Mouse (Mus musculus) intestine, embryonic 14.5 days (tissue): ENCODE results near the gene Themis2. TPM values are rescaled to one million over a fixed set of nuclear protein-coding genes. Genes with fewer than 3 reads are reported as not detected.
"Not testable (repeated sequence)": the region's sequence is repeated elsewhere in the genome, so short reads cannot be mapped to it uniquely, and the experiment has no call there.

Experiments
- ATAC-seq: fragments of 200-750 bp; cut with Nextera tagmentation; replicated peaks from 2 replicates; pipeline ENCODE4 v1.8.0; 2017; ENCODE audit warnings: low read depth, moderate number of reproducible peaks, moderate TSS enrichment, moderate library complexity; ENCODE audit not compliant: low FRiP score, low TSS enrichment
- DNase-seq: peaks from one replicate; pipeline ENCODE4 v3.0.0-alpha.2; 2018; ENCODE audit warnings: low spot score
- H3K27ac ChIP-seq: fragments of 300-500 bp; sonication (generic); 2 replicates; pipeline ENCODE4 v1.5.1; 2014; ENCODE audit warnings: low read depth, mild to moderate bottlenecking, control low read depth
- H3K27me3 ChIP-seq: fragments of 300-500 bp; sonication (generic); replicated peaks from 2 replicates; pipeline ENCODE4 v1.6.1; 2014; ENCODE audit warnings: low read length, control low read depth; ENCODE audit not compliant: control insufficient read depth, insufficient read depth
- H3K36me3 ChIP-seq: fragments of 300-500 bp; sonication (generic); 2 replicates; pipeline ENCODE4 v1.6.1; 2014; ENCODE audit warnings: low read length, control low read depth; ENCODE audit not compliant: control insufficient read depth, insufficient read depth
- H3K4me1 ChIP-seq: fragments of 300-500 bp; sonication (generic); replicated peaks from 2 replicates; pipeline ENCODE4 v1.6.1; 2014; ENCODE audit warnings: low read length, control low read depth, mixed read lengths; ENCODE audit not compliant: control insufficient read depth, insufficient read depth
- H3K4me2 ChIP-seq: fragments of 300-500 bp; sonication (generic); 2 replicates; pipeline ENCODE4 v1.6.1; 2014; ENCODE audit warnings: low read length
- H3K4me3 ChIP-seq: fragments of 300-500 bp; sonication (generic); 2 replicates; pipeline ENCODE4 v1.5.1; 2014; ENCODE audit warnings: low read depth, low read length, control low read depth, mixed read lengths
- H3K9ac ChIP-seq: fragments of 300-500 bp; sonication (generic); 2 replicates; pipeline ENCODE4 v1.6.1; 2014; ENCODE audit warnings: mild to moderate bottlenecking, low read length
- H3K9me3 ChIP-seq: fragments of 300-500 bp; sonication (generic); 2 replicates; pipeline ENCODE4 v1.6.1; 2016; ENCODE audit warnings: low read length, control low read depth; ENCODE audit not compliant: control insufficient read depth
- WGBS: fragments of 180-500 bp; shearing (Covaris S2); extraction: QIAGEN DNeasy Blood & Tissue Kit; methylation state at CpG from one replicate; pipeline ENCODE4 v1.1.7; 2014; 5-methylcytosine and 5-hydroxymethylcytosine counted together
- polyA plus RNA-seq: library from polyadenylated mRNA; unstranded; fragments of >200 nt; fragmentation: Nextera tagmentation; extraction: Ambion mirVana; gene quantifications from 2 replicates; pipeline ENCODE4 v1.2.1, GENCODE M21; 2014

Gene Themis2
- polyA plus RNA-seq, 1 experiment from 2014 or later: 2.0 TPM

DNA sequence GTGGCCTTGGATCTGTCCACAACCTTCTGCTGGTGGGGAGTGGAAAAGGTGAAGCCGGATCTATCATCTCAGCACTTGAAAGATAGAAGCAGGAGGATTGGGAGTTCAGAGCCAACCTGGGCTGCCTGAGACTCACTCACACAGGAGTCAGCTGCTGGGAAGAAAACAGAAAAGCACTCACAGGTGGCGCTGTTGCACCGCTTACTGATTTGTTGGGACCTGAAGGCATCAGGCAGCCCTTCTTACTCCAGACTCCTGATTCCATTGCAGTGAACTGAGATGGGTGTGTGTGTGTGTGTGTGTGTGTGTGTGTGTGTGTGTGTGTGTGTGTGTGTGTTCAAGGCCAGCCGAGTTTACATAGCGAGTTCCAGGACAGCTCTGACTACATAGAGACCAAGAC, 19.4 kb downstream of the Themis2 start:
- Histone ChIP-seq H3K4me2 (no peak overlapping the region), H3K27me3 (no peaks in the 10 kb centered on the region), H3K4me3 (no peak overlapping the region), H3K36me3 (peaks cover 78% of the 10 kb centered on the region), H3K27ac (no peak overlapping the region), H3K9me3 (no peaks in the 10 kb centered on the region), H3K9ac (no peak overlapping the region), H3K4me1 (no peaks in the 10 kb centered on the region)
- no peak for ATAC-seq
- DNase-seq: peak; percentile 83
- 84% methylated on average over 5 of the region's 5 CpGs for WGBS

DNA sequence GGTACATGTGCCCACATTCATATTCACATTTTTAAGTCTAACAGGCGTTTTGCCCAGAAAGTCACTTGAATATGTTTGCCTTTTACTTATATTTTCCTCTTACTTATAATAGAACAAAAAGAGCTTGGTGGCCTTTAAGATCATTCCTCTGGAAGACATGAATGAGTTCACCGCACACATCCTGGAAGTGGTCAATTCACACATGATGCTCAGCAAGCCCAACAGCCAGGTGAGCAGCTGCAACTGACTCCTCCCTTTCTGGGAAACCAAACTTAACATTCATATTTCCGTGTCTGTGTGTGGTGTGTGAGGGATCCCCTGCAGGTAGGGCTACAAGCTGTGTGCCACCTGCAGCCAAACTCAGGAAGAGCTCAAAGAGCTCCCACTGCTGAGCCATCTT, 21.3 kb downstream of the Themis2 start:
- no peak for DNase-seq
- no peak for ATAC-seq
- 81% methylated on average over 3 of the region's 3 CpGs for WGBS

GRCm38 (mm10) chr4:132771776-132772175, 24.4 kb downstream of the Themis2 start:
- Histone ChIP-seq H3K9ac (no peak overlapping the region), H3K4me3 (no peak overlapping the region), H3K36me3 (peaks cover 67% of the 10 kb centered on the region), H3K27ac (no peak overlapping the region), H3K4me1 (no peaks in the 10 kb centered on the region; the same call in 1 of the 2 replicates), H3K9me3 (no peaks in the 10 kb centered on the region), H3K27me3 (no peaks in the 10 kb centered on the region), H3K4me2 (no peak overlapping the region)
- 90% methylated on average over 9 of the region's 9 CpGs for WGBS
- ATAC-seq (no peak), DNase-seq (no peak)

More for the DNA sequence above, 21.3 kb downstream of the Themis2 start:
- no peaks in the 10 kb centered on the region for H3K27me3 ChIP-seq
- no peaks in the 10 kb centered on the region for H3K9me3 ChIP-seq
- H3K36me3 ChIP-seq: peaks cover 95% of the 10 kb centered on the region
- no peak overlapping the region for H3K4me3 ChIP-seq
- H3K9ac ChIP-seq: no peak overlapping the region
- H3K4me2 ChIP-seq: no peak overlapping the region
- H3K4me1 ChIP-seq: no peaks in the 10 kb centered on the region
- H3K27ac ChIP-seq: no peak overlapping the region

DNA sequence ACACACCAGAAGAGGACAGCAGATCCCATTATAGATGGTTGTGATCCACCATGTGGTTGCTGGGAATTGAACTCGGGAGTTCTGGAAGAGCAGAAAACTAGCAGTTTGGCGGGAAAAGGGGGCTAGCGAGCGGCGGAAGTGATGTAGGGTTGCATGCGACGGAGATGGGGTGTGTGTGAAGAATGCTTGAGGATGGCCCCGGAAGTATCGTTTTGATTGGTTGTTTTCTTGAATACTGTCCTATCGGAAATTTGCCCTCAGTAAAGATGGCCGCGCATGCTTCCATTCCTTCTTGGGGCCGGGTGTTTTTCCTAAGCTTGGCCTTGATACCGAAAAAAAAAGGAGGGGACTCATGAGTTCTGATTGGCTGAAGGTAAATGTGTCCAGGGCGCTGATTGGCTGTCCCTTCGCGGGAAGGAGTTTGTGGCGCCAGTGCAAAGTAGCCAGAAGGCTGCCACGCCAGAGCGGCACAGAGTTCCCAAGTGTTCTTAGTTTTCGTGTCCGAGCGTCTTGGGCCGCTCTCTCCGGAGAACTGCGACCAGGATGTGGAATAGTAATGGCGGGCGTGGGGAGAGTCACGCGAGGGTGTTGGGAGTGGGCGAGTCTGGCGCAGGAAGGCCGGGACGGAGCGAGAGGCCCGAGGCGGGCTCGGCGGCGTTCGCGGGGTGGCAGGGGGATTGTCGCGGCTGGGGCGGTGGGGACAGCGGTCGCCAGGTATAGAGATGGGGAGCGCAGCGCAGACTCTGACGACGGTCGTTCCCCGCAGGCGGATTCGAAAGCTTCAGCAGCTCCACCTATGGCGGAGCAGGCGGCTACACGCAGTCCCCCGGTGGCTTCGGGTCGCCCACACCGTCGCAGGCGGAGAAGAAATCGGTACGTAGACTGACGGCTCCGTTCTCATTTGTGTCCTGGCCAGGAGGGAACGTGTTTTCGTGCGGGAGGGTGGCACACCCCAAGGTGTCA, 28.0 kb downstream of the Themis2 start, which contains the start of gene Rpa2:
Gene Rpa2, plus strand, starts transcription at position 419 of the 963 bp plus-strand sequence.
- Histone ChIP-seq H3K27ac (peak within 1 kb of the TSS; percentile 77), H3K27me3 (no peaks in the 10 kb centered on the region), H3K4me2 (peak within 1 kb of the TSS; percentile 70), H3K9ac (peak within 1 kb of the TSS; percentile 82), H3K4me3 (peak within 1 kb of the TSS; percentile 83), H3K4me1 (no peaks in the 10 kb centered on the region; the same call in 1 of the 2 replicates), H3K9me3 (no peaks in the 10 kb centered on the region), H3K36me3 (peaks cover 31% of the 10 kb centered on the region)
- peak; percentile 99 for DNase-seq
- peak; percentile 95 for ATAC-seq
- under 1% methylated on average over 71 of the region's 71 CpGs for WGBS

DNA sequence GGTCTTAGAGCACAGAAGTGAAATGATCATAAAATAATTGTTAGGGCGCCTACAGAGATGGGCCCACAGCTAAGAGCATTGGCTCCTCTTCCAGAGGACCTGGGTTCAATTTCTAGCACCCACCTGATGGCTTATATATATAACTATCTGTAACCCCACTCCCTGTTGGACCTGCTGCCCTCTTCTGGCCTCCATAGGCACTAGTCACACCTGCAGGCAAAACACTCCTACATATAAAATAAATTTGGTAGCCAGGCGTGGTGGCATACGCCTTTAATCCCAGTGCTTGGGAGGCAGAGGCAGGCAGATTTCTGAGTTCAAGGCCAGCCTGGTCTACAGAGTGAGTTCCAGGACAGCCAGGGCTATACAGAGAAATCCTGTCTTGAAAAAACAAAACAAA, 33.1 kb downstream of the Themis2 start:
- WGBS: 85% methylated on average over 3 of the region's 3 CpGs
- not testable (repeated sequence) for ATAC-seq, H3K27me3 ChIP-seq, DNase-seq, H3K9ac ChIP-seq, H3K36me3 ChIP-seq, H3K4me2 ChIP-seq, H3K9me3 ChIP-seq, H3K27ac ChIP-seq, H3K4me1 ChIP-seq, H3K4me3 ChIP-seq

DNA sequence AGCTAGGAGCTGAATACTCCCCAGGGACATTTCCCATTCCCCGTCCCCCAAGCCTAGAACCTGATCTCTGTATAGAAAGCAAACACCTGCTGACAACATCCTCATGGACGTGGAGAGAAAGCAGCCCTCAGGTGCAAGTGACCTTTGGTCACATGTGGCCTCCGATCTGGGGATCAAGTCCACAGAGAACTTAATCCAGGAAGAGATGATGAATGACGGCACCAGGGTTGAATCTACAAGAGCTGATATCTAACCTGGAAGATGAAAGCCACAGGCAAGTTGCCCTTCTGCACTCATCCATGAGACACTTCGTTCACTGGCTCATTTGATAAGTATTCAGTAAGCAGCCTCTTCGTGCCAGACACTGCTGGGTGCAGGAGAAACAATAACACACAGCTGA, 33.6 kb downstream of the Themis2 start:
- 64% methylated on average over 6 of the region's 6 CpGs for WGBS
- H3K27ac ChIP-seq: no peak overlapping the region
- H3K27me3 ChIP-seq: 0 out of 2 replicates have a peak, but pooled peaks cover 4% of the 10 kb centered on the region
- ATAC-seq (no peak), DNase-seq (no peak)
- H3K4me2 ChIP-seq: no peak overlapping the region
- no peaks in the 10 kb centered on the region for H3K9me3 ChIP-seq
- no peak overlapping the region for H3K4me3 ChIP-seq
- no peak overlapping the region for H3K9ac ChIP-seq
- H3K4me1 ChIP-seq: no peaks in the 10 kb centered on the region
- no peaks in the 10 kb centered on the region for H3K36me3 ChIP-seq

GRCm38 (mm10) chr4:132760296-132760695, 35.9 kb downstream of the Themis2 start:
- 49% methylated on average over 3 of the region's 3 CpGs for WGBS
- Histone ChIP-seq H3K4me1 (no peaks in the 10 kb centered on the region), H3K9me3 (no peaks in the 10 kb centered on the region), H3K4me2 (no peak overlapping the region), H3K36me3 (no peaks in the 10 kb centered on the region), H3K27me3 (peaks cover 4% of the 10 kb centered on the region; the same call in 1 of the 2 replicates), H3K27ac (no peak overlapping the region), H3K4me3 (no peak overlapping the region), H3K9ac (no peak overlapping the region)
- ATAC-seq (no peak), DNase-seq (no peak)

- DNase-seq: no peak
- peaks cover 4% of the 10 kb centered on the region; the same call in 1 of the 2 replicates for H3K27me3 ChIP-seq
- H3K27ac ChIP-seq: no peak overlapping the region
Measured at GRCm38 (mm10) chr4:132757633-132758351, 38.4 kb downstream of the Themis2 start.

More at GRCm38 (mm10) chr4:132757633-132758351, 38.4 kb downstream of the Themis2 start:
- Histone ChIP-seq H3K9me3 (no peaks in the 10 kb centered on the region), H3K4me2 (no peak overlapping the region), H3K4me1 (no peaks in the 10 kb centered on the region), H3K4me3 (no peak overlapping the region), H3K36me3 (no peaks in the 10 kb centered on the region), H3K9ac (no peak overlapping the region)
- ATAC-seq: no peak
- 72% methylated on average over 7 of the region's 7 CpGs for WGBS
